Mouse (Mus musculus) stomach, embryonic 14.5 days (tissue): ENCODE results near the gene 4930435E12Rik. TPM values are rescaled to one million over a fixed set of nuclear protein-coding genes. Genes with fewer than 3 reads are reported as not detected.

ENCODE experiments used
- ATAC-seq: fragments of 200-750 bp; cut with Nextera tagmentation; 2 replicates; pipeline ENCODE4 v1.8.0; 2017; ENCODE audit warnings: low read depth, moderate TSS enrichment; ENCODE audit not compliant: insufficient number of reproducible peaks, insufficient read depth, low FRiP score
- H3K27ac ChIP-seq: fragments of 300-500 bp; sonication (generic); 2 replicates; pipeline ENCODE4 v1.5.1; 2014; ENCODE audit warnings: mild to moderate bottlenecking, low read length, moderate library complexity, mixed read lengths
- H3K27me3 ChIP-seq: fragments of 300-500 bp; sonication (generic); 2 replicates; pipeline ENCODE4 v1.6.1; 2014; ENCODE audit warnings: low read length, control low read depth, mixed read lengths; ENCODE audit not compliant: control insufficient read depth, insufficient read depth
- H3K36me3 ChIP-seq: fragments of 300-500 bp; sonication (generic); 2 replicates; pipeline ENCODE4 v1.6.1; 2014; ENCODE audit warnings: mild to moderate bottlenecking, control low read depth, low read length, moderate library complexity, mixed read lengths; ENCODE audit not compliant: control insufficient read depth, insufficient read depth
- H3K4me1 ChIP-seq: fragments of 300-500 bp; sonication (generic); 2 replicates; pipeline ENCODE4 v1.6.1; 2014; ENCODE audit warnings: low read length, control low read depth, mixed read lengths; ENCODE audit not compliant: control insufficient read depth, insufficient read depth
- H3K4me2 ChIP-seq: fragments of 300-500 bp; sonication (generic); replicated peaks from 2 replicates; pipeline ENCODE4 v1.6.1; 2014; ENCODE audit warnings: low read depth, low read length, control low read depth
- H3K4me3 ChIP-seq: fragments of 300-500 bp; sonication (generic); 2 replicates; pipeline ENCODE4 v1.5.1; 2014; ENCODE audit warnings: low read depth, low read length, control low read depth
- H3K9ac ChIP-seq: fragments of 300-500 bp; sonication (generic); replicated peaks from 2 replicates; pipeline ENCODE4 v1.6.1; 2014; ENCODE audit warnings: low read depth, mild to moderate bottlenecking, control low read depth, low read length, moderate library complexity, mixed read lengths
- H3K9me3 ChIP-seq: fragments of 300-500 bp; sonication (generic); 2 replicates; pipeline ENCODE4 v1.6.1; 2016; ENCODE audit warnings: low read depth, low read length, control low read depth; ENCODE audit not compliant: control insufficient read depth
- WGBS: fragments of 180-500 bp; shearing (Covaris S2); extraction: QIAGEN DNeasy Blood & Tissue Kit; methylation state at CpG from one replicate; pipeline ENCODE4 v1.1.7; 2014; 5-methylcytosine and 5-hydroxymethylcytosine counted together
- polyA plus RNA-seq: library from polyadenylated mRNA; unstranded; fragments of >200 nt; fragmentation: Nextera tagmentation; extraction: Ambion mirVana; gene quantifications from 2 replicates; pipeline ENCODE4 v1.2.1, GENCODE M21; 2014

4930435E12Rik gene
- polyA plus RNA-seq, 1 experiment from 2014 or later, result not detected

DNA sequence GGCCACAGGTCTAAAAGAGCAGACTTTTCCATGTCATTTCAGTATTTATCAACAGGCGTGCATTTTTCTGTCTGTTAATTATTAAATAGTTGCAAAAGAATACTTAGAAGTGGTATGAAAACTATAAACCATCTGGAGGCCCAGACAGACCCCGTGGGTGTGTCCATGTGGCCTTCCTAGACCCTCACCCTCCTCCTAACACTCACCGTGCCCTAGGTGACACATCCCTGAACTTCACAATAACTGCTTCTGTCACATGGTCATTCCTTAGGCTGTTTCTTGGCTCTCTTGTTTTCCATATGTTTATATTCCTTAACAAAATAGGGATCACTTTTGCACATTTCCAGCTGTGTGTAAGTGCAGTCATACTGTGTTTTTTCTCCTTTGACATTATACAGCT is 61.9 kb downstream of the 4930435E12Rik start:
- 51% methylated on average over 3 of the region's 3 CpGs for WGBS

DNA sequence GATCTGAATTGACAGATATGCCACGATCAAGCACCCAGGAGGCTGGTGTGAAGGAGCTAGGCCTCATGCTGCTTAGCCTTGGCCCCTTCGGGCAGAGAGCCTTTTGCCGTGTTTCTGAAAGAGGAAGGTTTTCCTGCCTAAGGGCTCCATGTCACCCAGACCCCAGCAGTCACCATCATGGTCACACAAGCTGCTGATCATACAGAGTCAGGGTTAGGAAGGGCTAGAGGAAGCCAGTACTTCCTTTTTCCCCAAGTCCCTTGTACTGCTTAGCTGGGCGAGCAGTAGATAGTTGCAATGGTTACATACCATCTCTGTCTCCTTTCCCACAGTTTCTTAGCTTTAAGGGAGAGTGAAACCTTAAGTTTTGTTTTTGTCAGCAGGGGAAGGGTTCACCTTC is 65.0 kb downstream of the 4930435E12Rik start:
- Histone ChIP-seq H3K27me3 (no peaks in the 10 kb centered on the region), H3K4me3 (no peak overlapping the region), H3K27ac (no peak overlapping the region), H3K36me3 (peaks cover 14% of the 10 kb centered on the region), H3K4me1 (no peaks in the 10 kb centered on the region), H3K9ac (no peak overlapping the region), H3K4me2 (no peak overlapping the region), H3K9me3 (no peaks in the 10 kb centered on the region)
- ATAC-seq, result no peak
- 83% methylated on average over 4 of the region's 4 CpGs for WGBS

More for the DNA sequence above, 61.9 kb downstream of the 4930435E12Rik start:
- H3K9me3 ChIP-seq, result no peaks in the 10 kb centered on the region
- ATAC-seq, result no peak
- no peak overlapping the region for H3K4me2 ChIP-seq
- no peaks in the 10 kb centered on the region for H3K4me1 ChIP-seq
- H3K27me3 ChIP-seq, result no peaks in the 10 kb centered on the region
- H3K4me3 ChIP-seq, result no peak overlapping the region
- no peak overlapping the region for H3K9ac ChIP-seq
- no peak overlapping the region for H3K27ac ChIP-seq
- H3K36me3 ChIP-seq, result peaks cover 10% of the 10 kb centered on the region

- H3K27ac ChIP-seq, result no peak overlapping the region
- no peak for ATAC-seq
- H3K9ac ChIP-seq, result no peak overlapping the region
- H3K9me3 ChIP-seq, result no peaks in the 10 kb centered on the region
- H3K36me3 ChIP-seq, result peaks cover 5% of the 10 kb centered on the region; the same call in 1 of the 2 replicates
- H3K4me1 ChIP-seq, result no peaks in the 10 kb centered on the region
- no peak overlapping the region for H3K4me3 ChIP-seq
- no peak overlapping the region for H3K4me2 ChIP-seq
- WGBS, result 86% methylated on average over 8 of the region's 8 CpGs
- no peaks in the 10 kb centered on the region for H3K27me3 ChIP-seq
These were observed 66.1 kb downstream of the 4930435E12Rik start for GRCm38 (mm10) chr16:38762401-38762800.

Other genes starting within 250 kb of the 4930435E12Rik start
- gene Arhgap31, start 115.5 kb downstream of the 4930435E12Rik start, polyA plus RNA-seq, result 13.6 and 14.8 TPM in 2 replicates
- gene B4galt4, start 86.5 kb downstream of the 4930435E12Rik start, polyA plus RNA-seq, result 25.1 and 30.0 TPM in 2 replicates
- gene Upk1b, start 28.4 kb downstream of the 4930435E12Rik start, polyA plus RNA-seq, result 19.7 and 21.1 TPM in 2 replicates
- 1.6 TPM in 2 replicates for gene Igsf11, start 63.9 kb upstream of the 4930435E12Rik start, polyA plus RNA-seq